Mouse (Mus musculus): ENCODE data around the gene Mid1.
"Not testable (repeated sequence)": the region's sequence is repeated elsewhere in the genome, so short reads cannot be mapped to it uniquely, and the experiment has no call there.

Gene Mid1

GRCm38 (mm10) chrX:169999912-170000641, 315.1 kb downstream of the Mid1 start:
- DNase-seq (ENCODE audit: low read depth, low spot score) = peak; percentile 19

GRCm38 (mm10) chrX:170000642-170001387, 315.8 kb downstream of the Mid1 start:
- peak; percentile 40 for DNase-seq (ENCODE audit: low read depth, low spot score)

GRCm38 (mm10) chrX:170001388-170001695, 316.3 kb downstream of the Mid1 start:
- not testable (repeated sequence) for DNase-seq (ENCODE audit: low read depth, low spot score)

GRCm38 (mm10) chrX:170002510-170003197, 317.7 kb downstream of the Mid1 start:
- not testable (repeated sequence) for DNase-seq (ENCODE audit: low read depth, low spot score)

- peak; percentile 6 for DNase-seq (ENCODE audit: low read depth, low spot score)
Observed at GRCm38 (mm10) chrX:170003536-170003935, 318.5 kb downstream of the Mid1 start.

GRCm38 (mm10) chrX:170004236-170004635, 319.2 kb downstream of the Mid1 start:
- DNase-seq (ENCODE audit: low read depth, low spot score) = peak; percentile 61

GRCm38 (mm10) chrX:170004793-170005192, 319.8 kb downstream of the Mid1 start:
- DNase-seq (ENCODE audit: low read depth, low spot score) = peak; percentile 8

GRCm38 (mm10) chrX:170005194-170005593, 320.2 kb downstream of the Mid1 start:
- peak; percentile 100 for DNase-seq (ENCODE audit: low read depth, low spot score)

- not testable (repeated sequence) for DNase-seq (ENCODE audit: low read depth, low spot score)
Observed at GRCm38 (mm10) chrX:170005695-170006297, 320.8 kb downstream of the Mid1 start.

GRCm38 (mm10) chrX:170006694-170007247, 321.8 kb downstream of the Mid1 start:
- peak; percentile 47 for DNase-seq (ENCODE audit: low read depth, low spot score)

GRCm38 (mm10) chrX:170007375-170008178, 322.6 kb downstream of the Mid1 start:
- DNase-seq (ENCODE audit: low read depth, low spot score) = peak; percentile 38

GRCm38 (mm10) chrX:170008179-170008467, 323.1 kb downstream of the Mid1 start:
- DNase-seq (ENCODE audit: low read depth, low spot score) = peak; percentile 50

GRCm38 (mm10) chrX:170008584-170008983, 323.6 kb downstream of the Mid1 start:
- peak; percentile 59 for DNase-seq (ENCODE audit: low read depth, low spot score)

GRCm38 (mm10) chrX:170009016-170009750, 324.2 kb downstream of the Mid1 start, which contains the start of gene Gm21887:
Gene Gm21887, plus strand, starts transcription at chrX:170009659.
- peak; percentile 100 for DNase-seq (ENCODE audit: low read depth, low spot score)

GRCm38 (mm10) chrX:170009801-170010221, 324.8 kb downstream of the Mid1 start:
- DNase-seq (ENCODE audit: low read depth, low spot score) = peak; percentile 100

GRCm38 (mm10) chrX:170010581-170011528, 325.9 kb downstream of the Mid1 start:
- peak; percentile 98 for DNase-seq (ENCODE audit: low read depth, low spot score)

- DNase-seq (ENCODE audit: low read depth, low spot score) = not testable (repeated sequence)
Observed at GRCm38 (mm10) chrX:170011529-170011879, 326.5 kb downstream of the Mid1 start.

- not testable (repeated sequence) for DNase-seq (ENCODE audit: low read depth, low spot score)
Observed at GRCm38 (mm10) chrX:170013421-170013820, 328.4 kb downstream of the Mid1 start.

GRCm38 (mm10) chrX:170014038-170014437, 329.0 kb downstream of the Mid1 start:
- DNase-seq (ENCODE audit: low read depth, low spot score) = not testable (repeated sequence)
